Mouse (Mus musculus): ENCODE data around the gene St6galnac3. TPM values are rescaled to one million over a fixed set of nuclear protein-coding genes. Genes with fewer than 3 reads are reported as not detected.
A peak's percentile ranks its signal among the peaks of the same experiment; 100 is the strongest.

St6galnac3 gene
- total and polyA plus RNA-seq, 2 experiments from 2014 or later: 6.9 to 16.6 TPM

DNA sequence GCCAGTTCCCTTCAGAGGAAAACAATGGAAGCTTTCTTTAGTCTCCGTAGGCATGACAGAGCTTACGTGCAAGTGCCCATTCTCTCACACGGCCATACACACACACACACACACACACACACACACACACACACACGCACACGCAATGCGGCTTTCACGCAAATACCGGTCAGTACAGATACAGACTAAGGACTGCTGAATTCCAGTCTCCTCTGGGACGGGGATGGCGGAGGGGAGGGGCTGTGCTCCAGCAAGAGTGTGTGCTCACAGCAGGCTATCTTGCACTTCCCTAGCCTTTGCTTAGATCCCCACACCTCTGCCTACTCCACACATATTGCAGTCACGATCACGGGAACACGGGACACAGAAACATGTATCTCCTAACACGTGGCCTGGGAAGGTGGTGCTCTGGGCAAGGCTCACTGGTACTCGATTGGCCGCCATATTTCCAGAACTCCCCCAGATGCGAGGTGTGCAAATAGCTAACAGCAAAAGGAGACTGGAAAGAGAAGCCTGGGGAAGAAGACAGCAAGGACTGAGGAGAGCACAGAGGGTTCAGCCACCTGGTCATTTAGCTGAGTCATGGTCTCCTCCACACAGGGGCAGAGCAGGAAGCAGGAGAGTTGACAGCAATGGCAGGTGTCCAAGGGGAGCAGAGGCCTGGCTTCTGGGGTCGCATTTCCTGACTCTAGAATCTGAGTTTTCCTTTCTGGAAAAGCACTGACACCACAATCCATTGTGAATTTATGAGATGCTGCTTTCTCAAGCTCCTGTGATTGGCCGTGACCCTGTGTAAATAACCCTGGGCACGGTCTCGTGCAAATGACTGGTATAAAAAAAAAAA lies 56.3 kb downstream of the St6galnac3 start:
- H3K9me3 ChIP-seq (ENCODE audit: low read length): no peaks in the 10 kb centered on the region
- H3K4me2 ChIP-seq (ENCODE audit: low read depth): no peak overlapping the region
- no peaks in the 10 kb centered on the region for H3K36me3 ChIP-seq (ENCODE audit: insufficient read depth)
- H3K27ac ChIP-seq (ENCODE audit: low read depth, low read length): no peak overlapping the region
- no peak for TF ChIP-seq CTCF (IDR thresholded peaks at IDR 0.05; ENCODE audit: low read depth)
- no peak overlapping the region for H3K4me3 ChIP-seq (ENCODE audit: low read depth, low read length)
- no peaks in the 10 kb centered on the region for H3K4me1 ChIP-seq (ENCODE audit: insufficient read depth)
- 75% methylated on average over 21 of the region's 21 CpGs for WGBS
- no peak for DNase-seq
- H3K27me3 ChIP-seq (ENCODE audit: insufficient read depth, low read length): no peaks in the 10 kb centered on the region
- H3K9ac ChIP-seq: no peak overlapping the region
- ATAC-seq: no peak

- no peak overlapping the region for H3K4me2 ChIP-seq (ENCODE audit: low read depth)
- H3K4me1 ChIP-seq (ENCODE audit: insufficient read depth): no peaks in the 10 kb centered on the region
- no peaks in the 10 kb centered on the region for H3K27me3 ChIP-seq (ENCODE audit: insufficient read depth, low read length)
- no peaks in the 10 kb centered on the region for H3K36me3 ChIP-seq (ENCODE audit: insufficient read depth)
- no peak overlapping the region for H3K9ac ChIP-seq
- DNase-seq (no peak), ATAC-seq (no peak)
- no peaks in the 10 kb centered on the region for H3K9me3 ChIP-seq (ENCODE audit: low read length)
- H3K4me3 ChIP-seq (ENCODE audit: low read depth, low read length): no peak overlapping the region
- H3K27ac ChIP-seq (ENCODE audit: low read depth, low read length): no peak overlapping the region
- WGBS: 75% methylated on average over 5 of the region's 5 CpGs
- no peak for TF ChIP-seq CTCF (IDR thresholded peaks at IDR 0.05; ENCODE audit: low read depth)
Observed at GRCm38 (mm10) chr3:153664696-153665095, 60.3 kb downstream of the St6galnac3 start.

- Histone ChIP-seq H3K36me3 (ENCODE audit: insufficient read depth) (no peaks in the 10 kb centered on the region), H3K4me1 (ENCODE audit: insufficient read depth) (no peaks in the 10 kb centered on the region), H3K27me3 (ENCODE audit: insufficient read depth, low read length) (no peaks in the 10 kb centered on the region), H3K4me2 (ENCODE audit: low read depth) (no peak overlapping the region), H3K9me3 (ENCODE audit: low read length) (no peaks in the 10 kb centered on the region), H3K4me3 (ENCODE audit: low read depth, low read length) (no peak overlapping the region), H3K9ac (no peak overlapping the region), H3K27ac (ENCODE audit: low read depth, low read length) (no peak overlapping the region)
- WGBS: 51% methylated on average over 10 of the region's 10 CpGs
- no peak for DNase-seq
- TF ChIP-seq CTCF (IDR thresholded peaks at IDR 0.05; ENCODE audit: low read depth): no peak
- ATAC-seq: no peak
Observed at GRCm38 (mm10) chr3:153663841-153664427, 61.0 kb downstream of the St6galnac3 start.

- Histone ChIP-seq H3K4me1 (ENCODE audit: insufficient read depth) (no peaks in the 10 kb centered on the region), H3K4me3 (ENCODE audit: low read depth, low read length) (no peak overlapping the region), H3K36me3 (ENCODE audit: insufficient read depth) (no peaks in the 10 kb centered on the region), H3K27ac (ENCODE audit: low read depth, low read length) (no peak overlapping the region), H3K4me2 (ENCODE audit: low read depth) (no peak overlapping the region), H3K27me3 (ENCODE audit: insufficient read depth, low read length) (no peaks in the 10 kb centered on the region), H3K9ac (no peak overlapping the region), H3K9me3 (ENCODE audit: low read length) (no peaks in the 10 kb centered on the region)
- ATAC-seq: no peak
- TF ChIP-seq CTCF (IDR thresholded peaks at IDR 0.05; ENCODE audit: low read depth): no peak
- no peak for DNase-seq
- 86% methylated on average over 9 of the region's 9 CpGs for WGBS
Observed at GRCm38 (mm10) chr3:153662796-153663195, 62.2 kb downstream of the St6galnac3 start.

- Histone ChIP-seq H3K36me3 (ENCODE audit: insufficient read depth) (no peaks in the 10 kb centered on the region), H3K9ac (no peak overlapping the region), H3K4me1 (ENCODE audit: insufficient read depth) (peaks cover 1% of the 10 kb centered on the region), H3K4me2 (ENCODE audit: low read depth) (no peak overlapping the region), H3K4me3 (ENCODE audit: low read depth, low read length) (no peak overlapping the region), H3K27ac (ENCODE audit: low read depth, low read length) (no peak overlapping the region), H3K27me3 (ENCODE audit: insufficient read depth, low read length) (no peaks in the 10 kb centered on the region), H3K9me3 (ENCODE audit: low read length) (no peaks in the 10 kb centered on the region)
- ATAC-seq (no peak; the same call in 1 of the 2 replicates), DNase-seq (peak; percentile 45)
- 31% methylated on average over 7 of the region's 7 CpGs for WGBS
- no peak for TF ChIP-seq CTCF (IDR thresholded peaks at IDR 0.05; ENCODE audit: low read depth)
Observed at GRCm38 (mm10) chr3:153661927-153662326, 63.0 kb downstream of the St6galnac3 start.

DNA sequence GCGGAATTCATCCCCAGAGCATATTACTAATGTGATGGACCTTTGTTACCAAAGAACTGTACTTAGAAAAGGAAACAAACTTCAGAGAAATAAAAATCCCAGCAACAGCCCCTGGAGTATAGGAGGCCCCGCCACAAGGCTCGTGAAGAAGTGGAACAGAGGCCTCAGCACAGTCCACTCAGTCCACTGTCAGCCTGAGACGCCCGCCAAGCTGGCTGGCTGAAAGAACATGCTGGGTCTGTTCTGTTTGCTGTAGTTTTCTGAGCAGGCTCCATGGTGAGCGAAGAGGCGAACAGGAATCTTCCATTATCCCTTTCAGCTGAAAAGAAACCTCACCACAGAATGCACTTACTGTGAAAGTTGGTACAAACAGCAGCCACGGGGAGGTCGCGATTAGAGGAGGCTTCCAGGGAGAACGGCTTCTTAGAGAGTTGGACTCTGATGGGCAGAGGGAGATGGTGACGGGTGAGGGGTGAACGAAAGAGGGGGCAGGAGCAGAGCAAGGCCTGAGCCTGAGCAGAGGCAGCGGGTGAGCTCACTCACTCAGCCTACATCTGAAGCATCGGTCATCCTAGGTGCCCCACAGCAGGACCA lies 65.3 kb downstream of the St6galnac3 start:
- ATAC-seq (peak; percentile 75), DNase-seq (peak; percentile 45)
- no peak for TF ChIP-seq CTCF (IDR thresholded peaks at IDR 0.05; ENCODE audit: low read depth)
- Histone ChIP-seq H3K27ac (ENCODE audit: low read depth, low read length) (peak overlapping the region; percentile 40; the same call in 1 of the 2 replicates), H3K4me2 (ENCODE audit: low read depth) (no peak overlapping the region), H3K9ac (no peak overlapping the region), H3K4me3 (ENCODE audit: low read depth, low read length) (no peak overlapping the region), H3K36me3 (ENCODE audit: insufficient read depth) (no peaks in the 10 kb centered on the region), H3K27me3 (ENCODE audit: insufficient read depth, low read length) (no peaks in the 10 kb centered on the region), H3K4me1 (ENCODE audit: insufficient read depth) (peaks cover 4% of the 10 kb centered on the region), H3K9me3 (ENCODE audit: low read length) (no peaks in the 10 kb centered on the region)
- 33% methylated on average over 15 of the region's 15 CpGs for WGBS
